Comparison of ENCODE assay signal across 14 mouse cellular contexts in the genomic region with DNA sequence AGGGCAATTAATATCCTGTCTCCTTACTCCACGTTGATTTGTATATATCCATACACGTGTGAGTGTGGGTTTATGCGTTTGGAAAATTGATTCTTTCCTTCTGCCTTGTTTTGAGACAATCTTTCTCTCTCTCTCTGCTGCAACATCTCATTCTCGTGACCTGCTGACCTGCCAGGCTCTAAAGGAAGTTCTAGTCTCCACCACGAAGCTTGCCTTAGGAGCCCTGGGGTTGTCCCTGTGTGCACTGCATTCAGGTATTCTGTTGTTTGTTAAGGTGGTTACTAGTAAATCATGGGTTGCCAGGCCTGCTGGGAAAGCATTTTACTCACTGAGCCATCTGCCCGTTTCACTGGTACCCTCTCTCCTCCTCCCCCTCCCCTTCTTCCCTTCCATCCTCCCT. TPM values are rescaled to one million over a fixed set of nuclear protein-coding genes. Genes with fewer than 3 reads are reported as not detected.
DNase-seq lines count a peak whose midpoint lies in the region; ATAC-seq lines count a peak whose summit lies in the region.
"Had no signal": no experiment of that assay in that cellular context is flagged by ENCODE, and none has a peak within 500 bp of the region (broad histone marks: within the 10 kb centered on the region; RNA-seq: fewer than 3 reads in every experiment).

No protein-coding gene starts in this region.

- no peaks in the 10 kb centered on the region for H3K27me3 ChIP-seq in hindbrain, embryonic 12.5 days
- H3K27me3 ChIP-seq in hindbrain, embryonic 14.5 days (ENCODE audit: control insufficient read depth, insufficient read depth, low read length) = no peaks in the 10 kb centered on the region
- H3K27me3 ChIP-seq in forebrain, embryonic 15.5 days = no peaks in the 10 kb centered on the region

- H3K4me1 ChIP-seq in hindbrain, embryonic 12.5 days = peaks cover 11% of the 10 kb centered on the region
- 0 out of 2 replicates have a peak, but pooled peaks cover 3% of the 10 kb centered on the region for H3K4me1 ChIP-seq in hindbrain, embryonic 14.5 days (replicated peaks; ENCODE audit: control insufficient read depth, insufficient read depth, low read length)
- peaks cover 17% of the 10 kb centered on the region for H3K4me1 ChIP-seq in forebrain, embryonic 15.5 days

- 31% methylated on average over 6 of the region's 6 CpGs for WGBS in hindbrain, embryonic 12.5 days
- 25% methylated on average over 6 of the region's 6 CpGs for WGBS in hindbrain, embryonic 14.5 days
- 30% methylated on average over 6 of the region's 6 CpGs for WGBS in forebrain, embryonic 15.5 days

- H3K4me2 ChIP-seq in hindbrain, embryonic 12.5 days (replicated peaks) = no peak overlapping the region
- H3K4me2 ChIP-seq in hindbrain, embryonic 14.5 days (replicated peaks) = no peak overlapping the region
- H3K4me2 ChIP-seq in forebrain, embryonic 15.5 days (replicated peaks) = no peak overlapping the region

- no peak overlapping the region for H3K4me3 ChIP-seq in hindbrain, embryonic 12.5 days
- no peak overlapping the region for H3K4me3 ChIP-seq in hindbrain, embryonic 14.5 days (replicated peaks; ENCODE audit: low read length)
- H3K4me3 ChIP-seq in forebrain, embryonic 15.5 days = no peak overlapping the region
- H3K4me3 ChIP-seq: myocyte had no signal

- intact Hi-C loops in left cerebral cortex, postnatal 4 days (cut with DNase I) = no loop called here

- peak overlapping the region; percentile 72 for H3K27ac ChIP-seq in hindbrain, embryonic 12.5 days
- H3K27ac ChIP-seq in hindbrain, embryonic 14.5 days = no peak overlapping the region
- peak overlapping the region; percentile 77 for H3K27ac ChIP-seq in forebrain, embryonic 15.5 days (replicated peaks)

- ATAC-seq in hindbrain, embryonic 12.5 days (ENCODE audit: low FRiP score) = no peak
- no peak for ATAC-seq in hindbrain, embryonic 14.5 days (ENCODE audit: low FRiP score)
- ATAC-seq in CD4-positive, CD25-positive, alpha-beta regulatory T cell, adult 4 months = peak; percentile 14
- ATAC-seq in forebrain, embryonic 15.5 days (replicated peaks) = no peak

- no peaks in the 10 kb centered on the region for H3K9me3 ChIP-seq in hindbrain, embryonic 12.5 days (replicated peaks)
- H3K9me3 ChIP-seq in hindbrain, embryonic 14.5 days (ENCODE audit: control insufficient read depth, low read length) = no peaks in the 10 kb centered on the region
- no peaks in the 10 kb centered on the region for H3K9me3 ChIP-seq in forebrain, embryonic 15.5 days

- peak; percentile 35 for DNase-seq in embryo, embryonic 10.5 days (ENCODE audit: low spot score)
- DNase-seq in embryo, embryonic 10 days (ENCODE audit: low spot score) = no peak
- no peak for DNase-seq in hindbrain, embryonic 14.5 days (ENCODE audit: low spot score)
- DNase-seq in left cerebral cortex, postnatal 4 days = no peak
- DNase-seq in cerebellum, postnatal 25 days = no peak
- DNase-seq: adrenal gland, postnatal 36 days; kidney, adult 2 months; kidney, postnatal 36 days; lung, adult 18-20 months; right cerebral cortex, postnatal 4 days had no signal

- no peak overlapping the region for H3K9ac ChIP-seq in hindbrain, embryonic 12.5 days
- no peak overlapping the region for H3K9ac ChIP-seq in hindbrain, embryonic 14.5 days
- no peak overlapping the region for H3K9ac ChIP-seq in forebrain, embryonic 15.5 days (replicated peaks)

- H3K36me3 ChIP-seq in hindbrain, embryonic 12.5 days = no peaks in the 10 kb centered on the region
- no peaks in the 10 kb centered on the region for H3K36me3 ChIP-seq in hindbrain, embryonic 14.5 days (replicated peaks; ENCODE audit: control insufficient read depth, insufficient read depth)
- no peaks in the 10 kb centered on the region for H3K36me3 ChIP-seq in forebrain, embryonic 15.5 days

RNA-seq across cellular contexts. Expression of gene Vps37b, which starts 4.3 kb away (rescaled TPM):
- 70.8 and 78.6 TPM in 2 replicates for polyA plus RNA-seq in hindbrain, embryonic 12.5 days (2016; fragmentation: Nextera tagmentation; extraction: Ambion mirVana)
- polyA plus RNA-seq in hindbrain, embryonic 14.5 days (2014; fragmentation: Nextera tagmentation; extraction: Ambion mirVana) = 59.5 and 61.7 TPM in 2 replicates
- 10 to 100 TPM; 17.8 to 22.1 TPM for polyA plus RNA-seq in CD4-positive, CD25-positive, alpha-beta regulatory T cell, adult 4 months (2017; shearing (Covaris generic))
- polyA plus RNA-seq in forebrain, embryonic 15.5 days (2015; fragmentation: Nextera tagmentation; extraction: Ambion mirVana) = 106 and 109 TPM in 2 replicates
- total RNA-seq in left cerebral cortex, postnatal 4 days (2021) = 10 to 100 TPM; 46.2 to 49.9 TPM

RNA-seq across cellular contexts. Expression of gene Abcb9, which starts 59.3 kb away (rescaled TPM):
- polyA plus RNA-seq in hindbrain, embryonic 12.5 days (2016; fragmentation: Nextera tagmentation; extraction: Ambion mirVana) = 3.7 and 3.8 TPM in 2 replicates
- polyA plus RNA-seq in hindbrain, embryonic 14.5 days (2014; fragmentation: Nextera tagmentation; extraction: Ambion mirVana) = 13.2 and 14.5 TPM in 2 replicates
- 10 to 100 TPM; 16.1 to 16.6 TPM for polyA plus RNA-seq in CD4-positive, CD25-positive, alpha-beta regulatory T cell, adult 4 months (2017; shearing (Covaris generic))
- polyA plus RNA-seq in forebrain, embryonic 15.5 days (2015; fragmentation: Nextera tagmentation; extraction: Ambion mirVana) = 10.9 TPM in 2 replicates
- 10 to 100 TPM; 26.5 to 28.8 TPM for total RNA-seq in left cerebral cortex, postnatal 4 days (2021)
